Mouse (Mus musculus): ENCODE data around the gene Rrp1. TPM values are rescaled to one million over a fixed set of nuclear protein-coding genes. Genes with fewer than 3 reads are reported as not detected.

Gene Rrp1
- polyA plus RNA-seq, 1 experiment from 2014 or later = 224 TPM

DNA sequence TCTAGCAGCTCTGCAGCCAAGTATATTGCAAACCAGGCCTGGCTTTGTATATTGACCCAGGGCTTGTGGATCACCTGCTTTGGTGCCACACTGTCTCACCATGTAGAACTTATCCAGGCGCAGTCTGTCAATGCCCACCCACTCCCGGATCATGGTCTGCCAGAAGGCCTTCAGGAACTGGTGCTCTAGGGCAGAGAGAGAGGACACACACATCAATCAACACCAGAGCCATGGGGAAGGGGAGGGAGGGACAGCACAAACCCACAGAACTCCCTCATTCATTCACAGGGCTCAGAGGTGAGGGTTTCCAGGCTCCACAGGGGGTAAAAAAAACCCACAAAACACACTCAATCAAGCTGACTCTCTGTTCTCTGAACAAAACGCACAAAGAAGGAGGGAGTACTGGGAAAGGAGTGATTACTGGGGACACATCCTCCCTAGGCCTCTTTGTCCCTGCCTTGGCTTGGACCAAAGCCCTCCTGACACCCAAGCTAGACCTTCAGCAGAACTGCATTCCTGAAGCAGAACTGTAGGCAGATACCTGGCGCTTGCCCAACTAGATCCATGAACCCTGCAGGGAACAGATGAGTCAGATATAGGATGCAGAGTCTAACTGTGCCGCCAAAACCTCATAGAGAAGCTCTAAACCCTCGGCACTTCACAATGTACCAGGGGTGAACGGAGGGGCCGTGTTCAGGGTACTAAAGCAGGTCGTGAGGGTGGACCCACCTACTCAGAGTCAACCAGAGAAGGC, 3.6 kb downstream of the Rrp1 start:
- 95% methylated on average over 9 of the region's 9 CpGs for WGBS (ENCODE audit: missing documents)
- H3K79me2 ChIP-seq (ENCODE audit: inconsistent target) = peaks cover 40% of the 10 kb centered on the region
- H3K36me3 ChIP-seq (ENCODE audit: inconsistent target) = peaks cover 62% of the 10 kb centered on the region
- H3K27ac ChIP-seq = no peak overlapping the region
- H3K4me3 ChIP-seq (ENCODE audit: inconsistent target) = no peak overlapping the region

DNA sequence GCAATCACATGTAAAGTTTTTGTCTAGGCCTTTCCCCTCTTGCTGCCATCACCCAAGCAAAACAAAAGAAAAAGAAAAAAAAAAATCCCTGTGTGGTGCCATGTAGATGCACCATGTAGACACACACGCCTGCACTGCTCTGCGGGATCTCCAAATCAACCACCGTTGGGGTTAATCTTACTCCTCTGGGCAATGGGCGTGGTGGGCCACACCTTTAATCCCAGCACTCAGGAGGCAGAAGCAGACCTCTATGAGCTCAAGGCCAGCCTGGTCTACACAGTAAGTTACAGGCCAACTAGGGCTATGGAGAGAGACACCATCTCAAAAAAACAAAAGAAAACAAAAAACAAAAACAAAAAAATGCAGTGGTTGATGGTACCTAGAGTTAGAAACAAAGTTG, 5.7 kb downstream of the Rrp1 start:
- Histone ChIP-seq H3K79me2 (ENCODE audit: inconsistent target) (peaks cover 35% of the 10 kb centered on the region), H3K27ac (no peak overlapping the region), H3K4me3 (ENCODE audit: inconsistent target) (no peak overlapping the region), H3K36me3 (ENCODE audit: inconsistent target) (peaks cover 83% of the 10 kb centered on the region)
- WGBS (ENCODE audit: missing documents) = 95% methylated on average over 4 of the region's 4 CpGs

DNA sequence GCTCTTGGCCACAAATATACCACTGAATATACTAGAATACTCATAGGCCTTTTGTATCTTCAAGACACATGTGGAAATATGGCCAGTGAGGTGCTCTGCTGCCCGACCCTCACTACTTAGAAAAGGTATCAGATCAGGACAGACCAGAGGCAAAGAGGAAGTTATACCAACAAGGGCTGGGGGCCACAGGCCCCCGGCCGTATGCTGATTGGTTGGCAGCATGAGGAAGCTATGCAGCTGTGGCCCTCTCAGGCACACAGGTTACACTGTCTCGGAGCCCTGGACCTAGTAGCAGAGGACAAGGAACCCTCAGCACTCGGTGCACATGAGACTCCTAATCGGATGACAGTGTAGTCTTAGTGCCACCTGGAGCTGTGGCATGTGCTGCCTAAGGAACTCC, 6.7 kb downstream of the Rrp1 start:
- H3K79me2 ChIP-seq (ENCODE audit: inconsistent target) = peaks cover 25% of the 10 kb centered on the region
- 38% methylated on average over 6 of the region's 6 CpGs for WGBS (ENCODE audit: missing documents)
- H3K36me3 ChIP-seq (ENCODE audit: inconsistent target) = peaks cover 92% of the 10 kb centered on the region
- no peak overlapping the region for H3K27ac ChIP-seq
- H3K4me3 ChIP-seq (ENCODE audit: inconsistent target) = no peak overlapping the region

DNA sequence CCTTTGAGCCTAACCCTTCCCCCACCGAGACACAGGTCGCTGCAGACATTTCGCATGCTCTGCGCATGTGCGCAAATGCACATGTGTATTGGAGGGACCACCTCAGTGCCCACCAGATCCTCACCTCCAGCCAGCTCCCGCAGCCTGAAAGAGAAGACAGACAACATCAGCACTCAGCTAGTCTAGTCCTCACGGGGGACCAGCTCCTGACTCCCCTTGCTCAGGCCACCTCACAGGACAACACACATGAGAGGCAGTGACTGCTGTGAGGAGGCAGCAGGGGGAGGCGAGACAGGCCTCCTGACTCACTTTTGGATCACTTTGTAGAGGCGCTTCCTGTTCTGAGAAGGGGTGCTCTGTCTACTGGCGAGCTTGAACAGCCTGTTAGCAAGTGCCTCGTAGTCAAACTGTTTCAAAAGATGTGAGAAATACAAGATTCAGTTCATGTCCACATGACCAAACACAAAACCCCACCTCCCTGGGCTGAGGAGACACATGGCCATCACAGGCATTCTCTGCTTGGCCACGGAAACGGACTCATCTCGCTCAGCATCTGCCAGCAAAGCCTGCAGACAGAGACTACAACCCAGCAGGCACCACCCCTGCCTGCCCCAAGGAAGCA, 10.4 kb downstream of the Rrp1 start:
- 92% methylated on average over 14 of the region's 14 CpGs for WGBS (ENCODE audit: missing documents)
- H3K36me3 ChIP-seq (ENCODE audit: inconsistent target) = peaks cover 71% of the 10 kb centered on the region
- no peaks in the 10 kb centered on the region for H3K79me2 ChIP-seq (ENCODE audit: inconsistent target)
- H3K4me3 ChIP-seq (ENCODE audit: inconsistent target) = no peak overlapping the region
- no peak overlapping the region for H3K27ac ChIP-seq

DNA sequence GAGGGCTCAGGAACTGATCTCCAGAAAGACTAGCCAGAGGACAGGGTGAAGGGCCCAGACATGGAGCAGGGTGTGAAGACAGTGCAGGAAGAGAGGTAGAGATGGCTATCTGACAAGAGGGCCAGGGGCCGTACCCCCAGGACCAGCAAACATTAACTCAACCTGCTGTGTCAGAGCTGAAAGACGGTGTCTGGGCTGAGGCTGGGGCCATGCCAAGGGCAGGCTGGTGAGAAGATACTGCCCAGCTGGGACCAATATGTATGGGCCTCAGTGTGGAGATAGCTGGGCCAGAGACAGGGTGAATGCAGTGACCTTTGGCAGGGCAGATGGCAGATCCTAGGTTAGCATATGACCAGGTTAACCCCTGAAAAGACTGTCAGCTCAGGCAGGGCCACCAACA, 11.7 kb downstream of the Rrp1 start:
- Histone ChIP-seq H3K36me3 (ENCODE audit: inconsistent target) (peaks cover 58% of the 10 kb centered on the region), H3K4me3 (ENCODE audit: inconsistent target) (no peak overlapping the region), H3K27ac (no peak overlapping the region), H3K79me2 (ENCODE audit: inconsistent target) (no peaks in the 10 kb centered on the region)
- 100% methylated on average over 2 of the region's 2 CpGs for WGBS (ENCODE audit: missing documents)

DNA sequence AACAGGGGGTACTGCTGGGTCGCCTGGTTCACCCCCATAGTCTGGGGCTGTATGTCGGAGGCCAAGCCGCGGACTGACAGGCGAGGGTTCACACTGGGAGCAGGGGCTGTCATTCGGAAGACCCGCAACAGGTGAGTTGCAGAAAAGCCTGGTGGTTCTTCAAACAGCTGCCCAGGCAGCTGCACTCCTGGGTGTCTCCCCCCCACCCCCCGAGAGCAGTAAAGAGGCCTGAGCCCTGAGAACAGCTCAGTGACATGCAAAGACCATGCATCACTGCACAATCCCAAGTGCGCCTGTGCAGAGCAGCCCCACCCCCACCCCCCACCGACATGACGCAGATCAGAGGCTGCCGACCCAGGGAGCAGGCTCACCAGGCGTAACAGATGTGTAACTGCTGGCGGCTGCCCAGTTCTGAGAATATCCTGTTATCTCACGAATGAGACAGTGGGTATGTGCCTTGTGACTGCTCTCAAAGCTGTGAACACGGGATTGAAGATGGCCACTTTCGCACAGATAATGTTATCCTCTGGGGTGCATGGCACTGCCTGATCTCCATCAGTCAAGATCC, 13.7 kb downstream of the Rrp1 start:
- no peak overlapping the region for H3K27ac ChIP-seq
- 88% methylated on average over 15 of the region's 17 CpGs for WGBS (ENCODE audit: missing documents)

DNA sequence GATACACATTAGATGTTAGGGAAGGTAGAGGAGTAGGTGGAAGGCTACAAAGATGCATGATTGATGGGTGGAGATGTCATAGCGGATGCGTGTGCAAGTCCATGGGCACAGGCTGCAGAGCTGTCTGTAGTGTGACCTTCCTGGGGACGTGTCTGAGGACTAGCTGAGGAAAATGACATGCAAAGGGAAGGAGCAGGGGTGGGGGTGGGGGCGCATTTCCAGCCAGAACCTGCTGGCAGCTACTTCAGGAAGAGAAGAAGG, 16.3 kb downstream of the Rrp1 start:
- Histone ChIP-seq H3K36me3 (ENCODE audit: inconsistent target) (peaks cover 15% of the 10 kb centered on the region), H3K27ac (no peak overlapping the region), H3K79me2 (ENCODE audit: inconsistent target) (no peaks in the 10 kb centered on the region), H3K4me3 (ENCODE audit: inconsistent target) (no peak overlapping the region)
- 58% methylated on average over 4 of the region's 4 CpGs for WGBS (ENCODE audit: missing documents)

More for the DNA sequence above, 13.7 kb downstream of the Rrp1 start:
- Histone ChIP-seq H3K4me3 (ENCODE audit: inconsistent target) (no peak overlapping the region), H3K79me2 (ENCODE audit: inconsistent target) (no peaks in the 10 kb centered on the region), H3K36me3 (ENCODE audit: inconsistent target) (peaks cover 41% of the 10 kb centered on the region)

DNA sequence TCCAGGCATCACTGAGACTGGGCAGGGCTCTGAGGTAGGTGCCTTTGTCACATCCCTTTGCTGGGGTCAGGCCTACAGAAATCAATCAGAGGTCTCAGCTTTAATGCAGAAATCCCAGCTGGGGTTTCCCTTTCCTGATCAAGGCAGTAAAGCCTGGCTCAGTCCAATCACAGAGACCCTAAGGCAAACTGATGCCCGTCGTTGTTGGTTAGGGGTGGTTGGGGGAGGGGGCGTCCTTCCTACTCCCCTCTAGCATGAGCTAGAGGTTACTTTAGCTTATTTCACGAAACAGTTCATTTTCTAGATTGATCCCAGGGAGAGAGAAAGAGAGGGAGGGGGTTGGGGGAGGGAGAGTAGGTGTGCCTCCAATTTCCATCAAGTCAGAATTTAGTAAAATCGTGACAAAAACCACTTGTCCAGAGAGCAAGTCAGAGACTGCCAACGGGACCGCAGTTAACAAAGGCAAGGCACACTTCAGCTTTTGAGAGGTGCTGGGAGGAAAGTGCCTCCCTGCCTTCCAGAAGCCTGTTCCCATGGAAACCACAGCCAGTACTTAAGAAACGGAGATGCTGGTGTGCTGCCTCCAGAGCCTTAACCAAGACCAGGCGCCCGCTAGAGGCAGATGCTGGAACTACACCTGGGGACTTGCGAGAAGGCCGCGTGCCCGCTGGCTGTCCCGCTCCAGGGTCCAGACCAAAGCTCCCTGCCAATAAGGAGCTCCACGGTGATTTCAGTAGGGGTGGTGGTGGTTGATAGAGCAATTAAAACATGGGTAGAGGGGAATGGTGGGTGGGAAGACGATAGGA, 16.8 kb downstream of the Rrp1 start:
- Histone ChIP-seq H3K79me2 (ENCODE audit: inconsistent target) (no peaks in the 10 kb centered on the region), H3K4me3 (ENCODE audit: inconsistent target) (no peak overlapping the region)

DNA sequence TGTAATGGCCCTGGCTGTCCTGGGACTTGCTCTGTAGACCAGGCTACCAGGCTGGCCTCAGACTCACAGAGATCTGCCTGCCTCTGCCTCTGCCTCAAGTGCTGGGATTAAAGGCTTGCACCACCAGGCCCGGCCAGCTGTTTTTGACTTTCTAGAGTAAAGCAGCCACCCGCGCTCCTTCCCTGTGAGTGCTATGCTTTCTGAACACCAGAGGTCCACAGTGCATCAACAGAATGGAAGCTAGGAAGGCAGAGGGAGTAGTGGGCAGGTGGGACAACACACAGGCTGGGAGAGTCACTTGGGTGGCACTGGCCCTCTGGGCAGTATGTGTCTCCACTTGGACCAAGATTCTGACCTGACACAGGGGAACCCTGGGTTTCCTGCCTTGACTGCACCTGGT, 17.5 kb downstream of the Rrp1 start:
- Histone ChIP-seq H3K27ac (no peak overlapping the region), H3K4me3 (ENCODE audit: inconsistent target) (no peak overlapping the region), H3K79me2 (ENCODE audit: inconsistent target) (no peaks in the 10 kb centered on the region), H3K36me3 (ENCODE audit: inconsistent target) (peaks cover 3% of the 10 kb centered on the region)
- 94% methylated on average over 3 of the region's 3 CpGs for WGBS (ENCODE audit: missing documents)

More for the DNA sequence above, 16.8 kb downstream of the Rrp1 start:
- Histone ChIP-seq H3K27ac (no peak overlapping the region), H3K36me3 (ENCODE audit: inconsistent target) (peaks cover 9% of the 10 kb centered on the region)
- WGBS (ENCODE audit: missing documents) = 9% methylated on average over 16 of the region's 17 CpGs

DNA sequence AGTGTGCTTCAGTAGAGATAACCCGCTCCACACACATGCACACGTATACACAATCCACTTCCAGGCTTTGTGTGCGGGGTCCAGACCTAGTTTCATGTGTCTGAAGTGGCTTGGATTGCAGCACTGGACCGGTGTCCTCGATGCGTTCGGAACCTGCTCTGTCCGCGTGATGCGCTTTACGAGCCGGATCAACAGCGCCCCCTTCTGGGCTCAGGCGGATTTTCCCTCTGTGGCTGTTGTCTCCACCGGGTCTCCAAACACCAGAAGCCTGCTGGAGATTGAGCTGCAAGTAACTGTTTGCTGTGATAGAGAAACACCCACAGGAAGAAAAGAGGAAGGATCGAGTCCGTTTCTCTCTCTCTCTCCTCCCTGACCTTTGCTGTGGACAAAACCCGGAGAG, 20.8 kb downstream of the Rrp1 start:
- no peaks in the 10 kb centered on the region for H3K79me2 ChIP-seq (ENCODE audit: inconsistent target)
- WGBS (ENCODE audit: missing documents) = 6% methylated on average over 18 of the region's 18 CpGs
- no peaks in the 10 kb centered on the region for H3K36me3 ChIP-seq (ENCODE audit: inconsistent target)
- H3K27ac ChIP-seq = 0 out of 2 replicates have a peak overlapping the region, but pooled peaks have one; percentile 8
- H3K4me3 ChIP-seq (ENCODE audit: inconsistent target) = no peak overlapping the region

DNA sequence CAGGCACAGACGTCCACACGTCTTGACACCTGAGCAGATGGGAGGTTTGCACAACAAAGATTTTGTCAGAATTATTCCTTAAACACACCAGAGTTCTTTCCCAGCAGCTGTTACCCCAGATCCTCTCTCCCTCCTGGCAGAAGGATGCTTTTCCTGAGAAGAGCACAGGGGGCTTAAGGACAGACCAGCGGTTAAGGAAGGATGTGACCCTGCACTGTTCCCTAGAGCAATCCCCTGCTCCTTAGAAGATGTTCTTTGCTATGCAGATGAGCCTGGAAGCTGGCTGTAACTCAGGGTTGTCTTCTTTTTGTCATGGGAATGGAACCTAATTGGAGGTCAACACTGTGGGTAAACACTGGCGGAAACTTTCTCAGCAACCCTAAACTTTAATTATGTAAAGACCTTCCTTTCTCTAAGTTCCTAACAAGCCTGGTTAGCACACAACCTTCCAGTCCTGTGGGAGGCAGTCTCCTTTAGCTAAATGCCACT, 21.8 kb downstream of the Rrp1 start:
- WGBS (ENCODE audit: missing documents) = 81% methylated on average over 4 of the region's 4 CpGs
- H3K36me3 ChIP-seq (ENCODE audit: inconsistent target) = no peaks in the 10 kb centered on the region
- H3K4me3 ChIP-seq (ENCODE audit: inconsistent target) = no peak overlapping the region
- no peak overlapping the region for H3K27ac ChIP-seq
- H3K79me2 ChIP-seq (ENCODE audit: inconsistent target) = no peaks in the 10 kb centered on the region

DNA sequence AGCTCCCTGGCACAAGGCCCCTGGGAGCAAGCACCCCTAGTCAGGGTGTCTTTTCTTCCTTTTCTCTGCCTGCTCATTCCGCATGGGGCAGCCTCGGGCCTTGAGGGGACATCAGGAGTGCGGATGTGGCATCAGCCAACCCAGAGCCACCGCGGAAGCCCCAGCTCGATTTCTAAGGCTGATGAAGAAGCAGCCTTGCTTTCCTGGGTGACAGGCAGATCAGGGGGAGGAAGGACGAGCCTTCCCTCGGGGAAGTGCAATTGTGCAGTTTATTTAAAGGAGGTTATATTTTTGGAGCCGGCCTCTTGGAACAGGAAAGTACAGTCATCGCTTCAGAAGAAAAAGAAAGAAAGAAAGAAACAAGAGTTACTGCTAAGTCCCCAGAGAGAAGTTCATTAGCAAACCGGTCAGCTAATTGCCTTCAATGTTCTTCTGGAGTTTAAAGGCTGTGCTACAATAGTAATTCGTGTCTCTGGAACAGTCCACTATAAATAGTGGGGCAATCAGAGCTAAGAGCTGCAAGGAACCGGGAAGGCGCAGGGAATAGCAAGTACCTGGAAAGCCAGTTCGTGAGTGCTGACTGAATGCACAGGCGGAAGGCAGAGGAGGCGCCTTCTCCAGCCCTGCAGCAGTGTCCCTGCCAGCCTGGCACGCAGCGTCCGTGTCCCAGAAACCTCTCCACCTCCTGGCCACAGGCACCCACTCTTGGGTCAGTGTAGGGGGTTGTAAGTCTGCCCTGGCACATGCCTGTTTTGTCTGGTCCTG, 24.4 kb downstream of the Rrp1 start:
- no peak overlapping the region for H3K27ac ChIP-seq
- no peak overlapping the region for H3K4me3 ChIP-seq (ENCODE audit: inconsistent target)
- no peaks in the 10 kb centered on the region for H3K79me2 ChIP-seq (ENCODE audit: inconsistent target)
- no peaks in the 10 kb centered on the region for H3K36me3 ChIP-seq (ENCODE audit: inconsistent target)
- WGBS (ENCODE audit: missing documents) = 67% methylated on average over 17 of the region's 20 CpGs

DNA sequence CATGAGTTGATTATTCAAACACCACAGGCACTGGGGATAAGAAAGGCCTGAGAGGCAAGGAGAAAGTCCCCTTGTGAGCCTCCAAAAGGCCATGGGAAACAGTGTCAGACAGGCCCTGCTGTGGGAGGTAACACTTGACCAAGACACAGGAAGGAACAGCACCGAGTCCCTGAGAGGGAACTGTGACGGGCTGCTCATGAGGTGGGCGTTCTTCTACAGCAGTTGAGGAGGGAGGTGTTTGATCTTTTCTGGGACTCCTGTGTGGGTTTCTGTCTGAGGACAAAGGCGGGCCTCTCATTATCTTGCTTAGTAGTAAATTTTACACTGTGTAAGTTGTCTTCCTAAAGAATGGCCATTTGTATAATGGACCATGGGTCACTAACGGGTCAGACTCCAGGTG, 27.3 kb downstream of the Rrp1 start:
- no peaks in the 10 kb centered on the region for H3K79me2 ChIP-seq (ENCODE audit: inconsistent target)
- no peak overlapping the region for H3K4me3 ChIP-seq (ENCODE audit: inconsistent target)
- WGBS (ENCODE audit: missing documents) = 85% methylated on average over 5 of the region's 5 CpGs
- H3K36me3 ChIP-seq (ENCODE audit: inconsistent target) = no peaks in the 10 kb centered on the region
- H3K27ac ChIP-seq = no peak overlapping the region

DNA sequence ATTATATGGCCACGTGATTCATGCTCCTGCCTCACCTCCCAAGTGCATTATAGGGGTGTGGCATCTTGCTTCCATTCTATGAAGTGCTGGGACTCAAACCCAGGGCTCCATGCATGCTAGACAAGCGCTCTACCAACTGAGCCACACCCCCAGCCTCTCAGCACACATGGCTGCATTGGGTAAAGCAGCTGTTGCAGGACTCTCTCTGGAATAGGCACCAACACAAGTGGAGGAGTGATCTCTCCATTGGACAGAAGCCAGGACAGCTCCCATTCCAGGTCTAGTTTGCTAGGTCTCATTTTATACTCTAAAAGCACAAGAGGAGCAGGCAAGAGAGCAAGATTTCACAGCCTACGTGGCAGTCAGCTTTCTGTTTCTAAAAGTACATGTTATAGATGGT, 29.3 kb downstream of the Rrp1 start:
- Histone ChIP-seq H3K36me3 (ENCODE audit: inconsistent target) (no peaks in the 10 kb centered on the region), H3K79me2 (ENCODE audit: inconsistent target) (no peaks in the 10 kb centered on the region), H3K27ac (no peak overlapping the region), H3K4me3 (ENCODE audit: inconsistent target) (no peak overlapping the region)
- WGBS (ENCODE audit: missing documents) = 86% methylated on average over 3 of the region's 3 CpGs
